Mouse (Mus musculus) embryonic fibroblast, embryonic 13.5 days (primary cell): ENCODE data around the gene Kat6b.

ENCODE experiments used
- CTCF ChIP-seq: IDR thresholded peaks from 2 replicates; pipeline ENCODE4 v1.5.1; 2011; ENCODE audit warnings: mild to moderate bottlenecking, control low read depth, low read length, moderate library complexity, borderline replicate concordance; ENCODE audit not compliant: insufficient read depth
- POLR2A ChIP-seq: IDR thresholded peaks from 2 replicates; pipeline ENCODE4 v1.6.1; 2011; ENCODE audit warnings: low read depth, mild to moderate bottlenecking, control low read depth, low read length, moderate library complexity

DNA sequence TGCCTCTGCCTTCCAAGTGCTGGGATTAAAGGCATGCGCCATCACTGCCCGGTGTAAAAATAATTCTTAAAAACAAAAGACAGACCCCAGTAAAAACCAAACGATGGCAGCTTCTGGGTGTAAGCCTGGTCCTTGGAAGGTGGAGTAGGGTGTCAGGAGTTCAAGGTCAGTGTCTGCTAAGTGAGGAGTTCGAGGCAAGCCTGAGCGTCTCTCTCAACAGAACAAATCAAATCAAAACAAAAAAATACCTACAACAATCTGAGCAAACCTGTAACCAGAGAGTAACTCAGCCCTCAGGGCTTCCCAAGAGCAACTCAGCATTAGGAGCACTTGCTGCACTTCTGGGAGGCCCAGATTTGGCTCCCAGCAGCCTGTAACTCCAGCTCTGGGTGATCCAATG is 1.0 kb upstream of the Kat6b start:
- TF ChIP-seq CTCF (no peak), POLR2A (no peak)
